Mouse (Mus musculus): Measurements from ENCODE around the gene Vps36.

The Vps36 gene

DNA sequence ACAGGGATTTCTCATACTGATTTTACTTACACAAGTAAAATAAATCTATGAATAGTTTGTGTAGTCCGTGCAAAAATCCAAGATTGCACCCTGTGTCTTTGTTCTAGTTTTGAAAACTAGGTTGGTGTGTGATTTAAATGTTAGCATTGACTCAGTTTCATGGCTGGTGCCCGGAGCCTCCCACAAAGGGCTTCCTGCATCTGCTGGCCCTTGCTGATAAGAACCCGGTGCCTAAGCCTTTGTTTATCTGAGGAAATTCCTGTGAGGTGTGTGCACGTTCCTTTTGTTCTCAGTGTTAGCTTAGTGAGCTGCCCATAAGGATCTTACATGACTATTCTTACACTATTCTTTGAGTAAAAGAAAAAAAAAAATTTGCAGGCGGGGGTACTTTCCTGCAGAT, 16.4 kb downstream of the Vps36 start:
- no peak for DNase-seq (ENCODE audit: low read depth, low spot score)

GRCm38 (mm10) chr8:22214826-22215225, 22.2 kb downstream of the Vps36 start:
- no peak for DNase-seq (ENCODE audit: low read depth, low spot score)

DNA sequence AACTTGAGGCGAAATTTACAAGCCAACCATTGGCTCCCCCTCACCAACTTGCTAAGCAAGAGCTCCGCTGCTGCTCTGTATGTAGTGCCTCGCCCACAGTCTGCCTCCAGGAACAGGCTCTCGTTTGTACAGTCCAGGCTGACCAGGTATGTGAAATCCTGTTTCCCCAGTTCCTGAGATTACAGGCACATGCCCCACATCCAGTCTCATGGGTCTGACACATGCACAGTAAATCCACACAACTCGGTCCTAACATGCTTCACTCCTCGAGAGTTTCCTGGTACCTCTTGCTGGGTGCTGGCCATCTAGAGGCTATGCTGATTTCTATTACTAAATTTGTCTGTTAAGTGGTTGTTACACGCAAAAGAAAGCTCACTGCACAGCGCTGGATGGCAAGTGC, 33.8 kb downstream of the Vps36 start:
- no peak for DNase-seq (ENCODE audit: low read depth, low spot score)

- DNase-seq (ENCODE audit: low read depth, low spot score), result no peak
These were observed 34.7 kb downstream of the Vps36 start, which contains the start of gene Thsd1 for GRCm38 (mm10) chr8:22227061-22227877. Gene Thsd1 (plus strand): TSS chr8:22227313.

DNA sequence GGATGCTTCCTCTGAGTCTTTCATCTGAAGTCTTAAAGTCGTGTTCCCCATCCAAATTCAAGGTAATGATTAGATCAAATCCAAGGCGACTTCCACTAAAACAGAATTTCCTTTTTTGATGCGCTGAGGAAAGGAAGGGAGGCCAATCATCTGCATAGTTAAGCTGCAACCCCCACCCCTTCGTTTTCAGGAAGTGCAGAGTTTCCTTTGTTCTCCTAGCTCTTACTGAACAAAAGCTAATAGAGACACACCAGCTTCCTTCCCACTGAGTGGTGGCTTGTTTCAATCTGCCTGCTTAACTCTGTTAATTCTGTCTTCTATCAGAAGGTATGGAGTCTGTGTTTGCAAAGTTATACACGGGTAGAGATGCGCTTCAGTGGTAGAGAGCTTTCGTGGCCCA, 36.0 kb downstream of the Vps36 start:
- no peak for DNase-seq (ENCODE audit: low read depth, low spot score)

DNA sequence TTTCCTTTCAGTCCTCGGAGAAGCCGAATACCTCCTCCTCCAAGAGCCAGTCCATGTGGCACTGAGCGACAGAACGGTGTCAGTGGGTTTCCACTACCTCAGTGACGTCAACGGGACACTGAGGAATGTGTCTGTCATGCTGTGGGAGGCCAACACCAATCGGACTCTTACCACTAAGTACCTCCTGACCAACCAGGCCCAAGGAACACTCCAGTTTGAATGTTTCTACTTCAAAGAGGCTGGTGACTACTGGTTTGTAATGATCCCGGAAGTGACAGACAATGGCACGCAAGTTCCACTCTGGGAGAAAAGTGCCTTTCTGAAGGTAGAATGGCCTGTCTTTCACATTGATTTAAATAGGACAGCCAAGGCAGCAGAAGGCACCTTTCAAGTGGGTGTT, 50.4 kb downstream of the Vps36 start:
- DNase-seq (ENCODE audit: low read depth, low spot score), result no peak

- no peak for DNase-seq (ENCODE audit: low read depth, low spot score)
These were observed 53.1 kb downstream of the Vps36 start for GRCm38 (mm10) chr8:22245663-22246062.

DNA sequence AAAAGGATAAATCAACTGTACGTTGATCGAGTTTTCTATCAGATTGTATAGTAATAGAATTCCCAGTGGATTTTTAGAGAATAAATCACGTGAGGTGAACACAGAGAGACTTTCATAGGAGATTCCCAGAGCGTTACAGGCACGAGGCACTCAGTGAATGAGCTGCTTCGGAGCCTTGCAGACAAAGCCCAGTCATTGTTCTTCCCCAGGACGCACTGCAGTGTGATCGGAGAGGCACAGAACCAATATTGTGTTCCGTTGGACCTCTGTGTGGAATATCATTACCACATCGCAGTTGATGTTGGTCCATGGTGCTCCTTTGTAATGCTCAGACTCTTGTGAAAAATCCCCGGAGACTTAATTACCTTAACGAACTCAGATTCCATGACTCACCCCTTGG, 55.3 kb downstream of the Vps36 start:
- no peak for DNase-seq (ENCODE audit: low read depth, low spot score)

DNA sequence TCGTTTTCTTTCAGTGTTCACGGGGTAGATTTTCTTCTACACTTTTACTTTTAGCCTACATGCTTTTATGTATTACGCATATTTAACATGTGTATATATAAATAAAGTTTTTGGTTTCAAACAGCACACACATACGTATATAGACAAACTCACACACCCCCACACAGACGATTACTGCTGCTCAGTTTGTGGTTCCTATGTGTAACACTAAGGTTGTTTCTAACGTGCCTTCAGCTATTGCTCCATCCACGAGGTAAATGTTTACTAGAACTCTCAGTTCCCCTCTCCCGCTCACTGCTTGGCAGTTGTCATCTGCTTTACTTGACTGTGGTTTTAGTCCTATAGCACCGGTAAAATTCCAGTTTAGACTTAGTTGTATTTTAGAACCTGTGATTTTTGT, 56.5 kb downstream of the Vps36 start:
- DNase-seq (ENCODE audit: low read depth, low spot score), result no peak

GRCm38 (mm10) chr8:22258946-22259450, 66.4 kb downstream of the Vps36 start:
- no peak for DNase-seq (ENCODE audit: low read depth, low spot score)

DNA sequence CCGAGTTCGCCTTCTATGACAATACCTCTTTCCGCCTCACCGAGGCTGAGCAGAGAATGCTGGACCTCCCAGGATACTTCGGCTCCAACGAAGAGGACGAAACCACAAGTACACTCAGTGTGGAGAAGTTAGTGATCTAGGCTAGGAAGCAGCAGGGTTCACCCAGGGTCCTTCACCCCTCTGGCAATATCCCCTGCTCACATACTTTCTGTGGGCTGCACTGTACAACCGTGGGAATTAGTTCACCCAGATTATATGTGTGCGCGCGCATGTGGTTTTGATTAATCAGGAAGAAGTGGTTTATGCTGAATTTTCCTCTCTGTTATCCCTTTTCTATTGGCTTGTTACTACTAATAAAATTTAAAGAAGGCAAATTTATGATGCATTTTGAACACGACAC, 66.9 kb downstream of the Vps36 start:
- DNase-seq (ENCODE audit: low read depth, low spot score), result no peak

- DNase-seq (ENCODE audit: low read depth, low spot score), result no peak
These were observed 67.6 kb downstream of the Vps36 start for GRCm38 (mm10) chr8:22260091-22260722.

GRCm38 (mm10) chr8:22262267-22262666, 69.7 kb downstream of the Vps36 start:
- DNase-seq (ENCODE audit: low read depth, low spot score), result no peak

GRCm38 (mm10) chr8:22264292-22264691, 71.7 kb downstream of the Vps36 start:
- no peak for DNase-seq (ENCODE audit: low read depth, low spot score)

DNA sequence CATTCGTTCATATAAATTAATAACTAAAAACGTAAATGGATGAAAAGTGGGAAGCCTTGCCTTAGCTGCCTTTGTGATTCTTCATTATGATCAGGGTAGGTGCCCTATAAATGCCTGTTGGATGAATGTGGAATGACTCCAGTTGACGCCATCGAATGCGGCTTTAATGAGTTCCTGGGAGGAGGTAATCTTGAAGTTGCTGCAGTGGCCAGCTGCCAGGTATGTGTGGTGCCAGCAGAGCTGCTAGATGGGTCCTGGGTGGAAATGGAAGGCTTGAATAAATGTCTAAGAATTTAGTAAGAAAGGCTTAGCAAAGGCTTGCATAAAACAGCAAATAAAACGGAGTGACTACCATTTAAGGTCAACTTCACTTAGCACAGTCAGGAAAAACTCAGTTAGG, 72.2 kb downstream of the Vps36 start:
- no peak for DNase-seq (ENCODE audit: low read depth, low spot score)

GRCm38 (mm10) chr8:22265194-22265593, 72.6 kb downstream of the Vps36 start:
- no peak for DNase-seq (ENCODE audit: low read depth, low spot score)

DNA sequence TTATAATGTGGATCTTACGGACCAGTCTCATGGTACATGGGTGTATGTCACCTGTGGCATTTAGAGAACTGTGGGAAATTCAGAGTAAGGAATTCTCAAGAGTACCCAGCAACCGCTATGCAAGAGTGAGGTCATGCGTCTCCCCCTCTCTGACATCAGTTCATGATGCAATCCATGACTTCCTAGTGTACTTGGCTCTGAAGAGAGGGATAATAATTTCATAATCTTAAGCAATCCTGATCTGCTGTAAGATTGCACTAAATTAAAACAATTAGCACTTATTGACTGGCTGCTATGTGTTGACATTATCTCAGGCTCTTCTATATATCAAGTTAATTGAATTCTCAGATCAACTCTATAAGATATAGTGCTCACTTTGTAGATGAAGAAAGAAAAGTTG, 74.2 kb downstream of the Vps36 start:
- no peak for DNase-seq (ENCODE audit: low read depth, low spot score)

All from retina, adult 2 months (tissue).